Mouse (Mus musculus): ENCODE results near the gene B3galt2. TPM values are rescaled to one million over a fixed set of nuclear protein-coding genes. Genes with fewer than 3 reads are reported as not detected.
"Not testable (repeated sequence)": the region's sequence is repeated elsewhere in the genome, so short reads cannot be mapped to it uniquely, and the experiment has no call there.

B3galt2 gene
- total and polyA plus RNA-seq, 3 experiments = 0.01 to 0.04 TPM; not detected in 1

DNA sequence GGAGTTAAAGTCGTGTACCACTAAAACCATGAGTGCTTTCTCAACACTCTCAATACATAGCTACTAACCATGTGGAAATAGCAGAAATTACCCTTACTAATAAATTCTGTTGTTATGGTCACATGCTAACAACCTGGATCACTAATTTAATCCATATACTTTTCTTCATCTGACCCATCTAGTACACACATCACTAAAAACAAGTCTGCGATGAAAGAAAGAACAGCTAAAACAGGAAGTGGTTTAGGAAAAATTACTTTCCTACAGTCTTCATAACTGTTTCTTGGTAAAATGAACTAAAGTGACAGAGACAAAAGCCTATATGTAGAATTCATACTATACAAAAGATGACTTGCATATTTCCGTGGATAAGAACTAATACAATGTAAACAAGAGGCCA is 13.2 kb downstream of the B3galt2 start:
- no peak overlapping the region for H3K27ac ChIP-seq (ENCODE audit: control insufficient read depth, low read depth, low read length)
- no peaks in the 10 kb centered on the region for H3K79me2 ChIP-seq (ENCODE audit: control insufficient read depth, insufficient read depth, low read length, poor library complexity)
- H3K9me3 ChIP-seq (replicated peaks; ENCODE audit: insufficient read depth, low read length) = no peaks in the 10 kb centered on the region
- peaks cover 6 to 32% of the 10 kb centered on the region in 2 experiments for H3K36me3 ChIP-seq (ENCODE audit: control insufficient read depth in 1 of 2, insufficient read depth in 2 of 2, low read length in 2 of 2)
- no peak overlapping the region for H3K4me3 ChIP-seq (ENCODE audit: control insufficient read depth in 1 of 2, insufficient read depth in 1 of 2, low read depth in 2 of 2, low read length in 2 of 2)
- TF ChIP-seq MYC (IDR thresholded peaks at IDR 0.05; ENCODE audit: low read depth, low read length) (0 out of 2 replicates have a peak, but pooled peaks have one; percentile 5), ELF1 (IDR thresholded peaks at IDR 0.05; ENCODE audit: low read depth, low read length) (no peak)
- H3K4me1 ChIP-seq (ENCODE audit: control insufficient read depth in 1 of 2, insufficient read depth in 2 of 2, low read length in 2 of 2) = peaks cover 0 to 2% of the 10 kb centered on the region in 2 experiments; a peak in 2 of 4 replicates
- peak; percentile 17 for DNase-seq (ENCODE audit: low read depth, low spot score)
- H3K27me3 ChIP-seq (ENCODE audit: control insufficient read depth in 1 of 2, insufficient read depth in 2 of 2, low read length in 2 of 2) = no peaks in the 10 kb centered on the region
- no peak overlapping the region for H3K9ac ChIP-seq (ENCODE audit: control insufficient read depth, low read depth, low read length, poor library complexity, severe bottlenecking)

DNA sequence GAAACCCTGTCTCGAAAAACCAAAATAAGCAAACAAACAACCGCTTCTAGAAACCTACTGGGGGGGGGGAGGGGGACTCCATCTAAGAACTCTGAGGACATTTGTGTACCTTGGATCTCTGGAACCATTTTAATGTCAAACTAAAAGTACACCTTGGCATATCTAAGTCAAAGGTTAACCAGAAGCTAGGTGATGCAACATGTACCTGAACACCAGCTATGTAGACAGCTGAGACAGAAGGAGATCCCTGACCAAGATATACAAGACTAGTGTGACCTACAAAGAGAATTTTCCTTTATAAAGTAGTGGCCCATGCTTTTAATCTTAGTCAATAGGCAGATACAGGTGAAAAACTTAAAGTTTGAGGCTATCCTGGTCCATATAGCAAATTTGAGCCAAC is 22.7 kb downstream of the B3galt2 start:
- H3K27ac ChIP-seq (ENCODE audit: control insufficient read depth, low read depth, low read length) = no peak overlapping the region

DNA sequence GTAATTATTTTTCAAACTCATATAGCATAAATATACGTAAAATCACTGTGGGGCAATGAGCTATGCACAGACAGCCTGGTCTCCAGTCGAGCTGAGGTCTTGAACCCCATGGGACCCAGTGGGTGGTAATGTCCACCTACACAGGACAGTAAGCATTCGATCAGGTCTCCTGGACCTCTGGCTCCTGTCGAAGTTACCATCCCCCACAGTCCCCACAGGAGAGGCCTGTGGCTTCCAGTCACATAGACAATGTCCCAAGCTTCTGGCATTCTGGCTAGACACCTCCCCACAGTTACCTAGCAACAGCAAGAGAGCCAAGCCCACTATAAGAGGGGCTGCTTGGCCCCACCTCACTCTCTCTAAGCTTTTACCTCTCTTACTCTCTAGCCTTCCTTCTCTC is 24.3 kb downstream of the B3galt2 start:
- not testable (repeated sequence) for H3K27ac ChIP-seq (ENCODE audit: control insufficient read depth, low read depth, low read length); DNase-seq (ENCODE audit: low read depth, low spot score); H3K4me3 ChIP-seq (ENCODE audit: control insufficient read depth in 1 of 2, insufficient read depth in 1 of 2, low read depth in 2 of 2, low read length in 2 of 2); H3K9ac ChIP-seq (ENCODE audit: control insufficient read depth, low read depth, low read length, poor library complexity, severe bottlenecking); H3K79me2 ChIP-seq (ENCODE audit: control insufficient read depth, insufficient read depth, low read length, poor library complexity); H3K4me1 ChIP-seq (ENCODE audit: control insufficient read depth in 1 of 2, insufficient read depth in 2 of 2, low read length in 2 of 2); H3K9me3 ChIP-seq (replicated peaks; ENCODE audit: insufficient read depth, low read length); H3K27me3 ChIP-seq (ENCODE audit: control insufficient read depth in 1 of 2, insufficient read depth in 2 of 2, low read length in 2 of 2)
- peaks cover 2 to 36% of the 10 kb centered on the region in 2 experiments for H3K36me3 ChIP-seq (ENCODE audit: control insufficient read depth in 1 of 2, insufficient read depth in 2 of 2, low read length in 2 of 2)

More for the DNA sequence above, 22.7 kb downstream of the B3galt2 start:
- TF ChIP-seq GATA1 (IDR thresholded peaks at IDR 0.05; ENCODE audit: low read depth, low read length) (no peak), TCF12 (IDR thresholded peaks at IDR 0.05; ENCODE audit: low read depth, low read length) (no peak), USF1 (IDR thresholded peaks at IDR 0.05; ENCODE audit: low read depth, low read length) (no peak), MXI1 (IDR thresholded peaks at IDR 0.05; ENCODE audit: low read depth, low read length) (no peak), TAL1 (IDR thresholded peaks at IDR 0.05; ENCODE audit: low read length) (no peak), RAD21 (IDR thresholded peaks at IDR 0.05; ENCODE audit: low read depth, low read length) (no peak), CHD1 (IDR thresholded peaks at IDR 0.05; ENCODE audit: low read depth, low read length) (no peak), MAX (IDR thresholded peaks at IDR 0.05; ENCODE audit: low read length) (no peak), MAFK (IDR thresholded peaks at IDR 0.05; ENCODE audit: borderline replicate concordance, low read depth, low read length) (no peak), NRF1 (IDR thresholded peaks at IDR 0.05; ENCODE audit: insufficient read depth, low read depth, low read length, poor library complexity, severe bottlenecking) (no peak), ETS1 (IDR thresholded peaks at IDR 0.05; ENCODE audit: low read depth, low read length) (no peak), USF2 (IDR thresholded peaks at IDR 0.05; ENCODE audit: borderline replicate concordance in 1 of 2, insufficient read depth in 1 of 2, low read depth in 1 of 2, low read length in 2 of 2) (no peak), GABPA (IDR thresholded peaks at IDR 0.05; ENCODE audit: low read depth, low read length) (no peak), NELFE (IDR thresholded peaks at IDR 0.05; ENCODE audit: low read depth, low read length) (no peak), TBP (IDR thresholded peaks at IDR 0.05; ENCODE audit: low read depth, low read length) (no peak)
- peaks cover 0 to 2% of the 10 kb centered on the region in 2 experiments; a peak in 1 of 4 replicates for H3K4me1 ChIP-seq (ENCODE audit: control insufficient read depth in 1 of 2, insufficient read depth in 2 of 2, low read length in 2 of 2)
- peaks cover 2 to 30% of the 10 kb centered on the region in 2 experiments for H3K36me3 ChIP-seq (ENCODE audit: control insufficient read depth in 1 of 2, insufficient read depth in 2 of 2, low read length in 2 of 2)
- no peak overlapping the region for H3K9ac ChIP-seq (ENCODE audit: control insufficient read depth, low read depth, low read length, poor library complexity, severe bottlenecking)
- DNase-seq (ENCODE audit: low read depth, low spot score) = no peak
- no peaks in the 10 kb centered on the region for H3K79me2 ChIP-seq (ENCODE audit: control insufficient read depth, insufficient read depth, low read length, poor library complexity)
- no peaks in the 10 kb centered on the region for H3K27me3 ChIP-seq (ENCODE audit: control insufficient read depth in 1 of 2, insufficient read depth in 2 of 2, low read length in 2 of 2)
- H3K9me3 ChIP-seq (replicated peaks; ENCODE audit: insufficient read depth, low read length) = no peaks in the 10 kb centered on the region
- no peak overlapping the region for H3K4me3 ChIP-seq (ENCODE audit: control insufficient read depth in 1 of 2, insufficient read depth in 1 of 2, low read depth in 2 of 2, low read length in 2 of 2)
